Mouse (Mus musculus) midbrain, postnatal 0 days (tissue): ENCODE data around the gene Gm6502. TPM values are rescaled to one million over a fixed set of nuclear protein-coding genes. Genes with fewer than 3 reads are reported as not detected.
"Not testable (repeated sequence)": the region's sequence is repeated elsewhere in the genome, so short reads cannot be mapped to it uniquely, and the experiment has no call there.

Experiments
- ATAC-seq: fragments of 200-750 bp; cut with Nextera tagmentation; 2 replicates; pipeline ENCODE4 v1.8.0; 2017; ENCODE audit warnings: moderate number of reproducible peaks, mild to moderate bottlenecking, moderate TSS enrichment, moderate library complexity; ENCODE audit not compliant: low FRiP score
- DNase-seq: peaks from one replicate; pipeline ENCODE4 v3.0.0-alpha.2; 2015; ENCODE audit warnings: low spot score
- H3K27ac ChIP-seq: fragments of 300-500 bp; sonication (generic); 2 replicates; pipeline ENCODE4 v1.5.1; 2014; ENCODE audit warnings: low read depth, mild to moderate bottlenecking, low read length, mixed read lengths
- H3K27me3 ChIP-seq: fragments of 300-500 bp; sonication (generic); 2 replicates; pipeline ENCODE4 v1.6.1; 2014; ENCODE audit warnings: low read length, control low read depth, mixed read lengths; ENCODE audit not compliant: insufficient read depth
- H3K36me3 ChIP-seq: fragments of 300-500 bp; sonication (generic); 2 replicates; pipeline ENCODE4 v1.6.1; 2014; ENCODE audit warnings: low read length, control low read depth, mixed read lengths; ENCODE audit not compliant: insufficient read depth
- H3K4me1 ChIP-seq: fragments of 300-500 bp; sonication (generic); 2 replicates; pipeline ENCODE4 v1.6.1; 2014; ENCODE audit warnings: mild to moderate bottlenecking, control low read depth, antibody characterized with exemption, low read length, mixed read lengths; ENCODE audit not compliant: insufficient read depth
- H3K4me2 ChIP-seq: fragments of 300-500 bp; sonication (generic); 2 replicates; pipeline ENCODE4 v1.6.1; 2014; ENCODE audit warnings: low read depth, mild to moderate bottlenecking, low read length, mixed read lengths; ENCODE audit not compliant: poor library complexity, severe bottlenecking
- H3K4me3 ChIP-seq: fragments of 300-500 bp; sonication (generic); 2 replicates; pipeline ENCODE4 v1.5.1; 2014; ENCODE audit warnings: low read depth, mild to moderate bottlenecking, low read length, moderate library complexity
- H3K9ac ChIP-seq: fragments of 300-500 bp; sonication (generic); replicated peaks from 2 replicates; pipeline ENCODE4 v1.6.1; 2014; ENCODE audit warnings: mild to moderate bottlenecking, low read length, moderate library complexity, mixed read lengths; ENCODE audit not compliant: poor library complexity, severe bottlenecking
- H3K9me3 ChIP-seq: fragments of 300-500 bp; sonication (generic); 2 replicates; pipeline ENCODE4 v1.6.1; 2016; ENCODE audit warnings: low read length, control low read depth
- WGBS: fragments of 180-500 bp; shearing (Covaris S2); extraction: QIAGEN DNeasy Blood & Tissue Kit; methylation state at CpG from one replicate; pipeline ENCODE4 v1.1.7; 2014; 5-methylcytosine and 5-hydroxymethylcytosine counted together
- polyA plus RNA-seq: library from polyadenylated mRNA; unstranded; fragments of >200 nt; fragmentation: Nextera tagmentation; extraction: Ambion mirVana; gene quantifications from 2 replicates; pipeline ENCODE4 v1.2.1, GENCODE M21; 2015
- total RNA-seq: library from RNA; depleted of rRNA; stranded (reverse); fragments of >200 nt; gene quantifications from 2 replicates; pipeline ENCODE4 v1.2.3, GENCODE M21; 2014; rRNA removed

Gm6502 gene
- total RNA-seq = not detected in 2 replicates
- not detected in 2 replicates for polyA plus RNA-seq

DNA sequence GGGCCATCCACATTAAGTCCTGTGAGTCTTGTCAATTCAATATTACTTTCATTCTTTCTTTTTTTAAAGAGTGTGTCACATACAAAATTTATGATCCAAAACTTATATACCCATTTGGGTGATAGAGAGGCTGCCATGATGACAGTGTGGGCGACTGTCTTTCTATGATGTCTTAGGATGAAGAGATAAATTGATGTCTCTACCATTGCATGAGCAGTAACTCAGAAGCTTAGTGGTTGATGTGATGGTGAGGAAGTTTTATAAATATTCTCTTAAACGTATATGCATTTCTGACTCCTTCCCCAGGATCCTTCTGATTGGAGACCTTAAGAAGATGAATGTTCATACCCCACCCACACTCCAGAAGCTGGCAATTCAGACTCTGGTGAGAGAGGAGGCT lies at the start of gene Gm6502:
TSS of gene Gm6502 (plus strand) at position 301 of the 400 bp plus-strand sequence.
- not testable (repeated sequence) for H3K27me3 ChIP-seq, H3K4me1 ChIP-seq, H3K4me2 ChIP-seq, H3K36me3 ChIP-seq, H3K4me3 ChIP-seq, H3K9me3 ChIP-seq, ATAC-seq, H3K27ac ChIP-seq, H3K9ac ChIP-seq, DNase-seq
- no CpG with 5 or more reads among the region's 2 CpGs for WGBS

DNA sequence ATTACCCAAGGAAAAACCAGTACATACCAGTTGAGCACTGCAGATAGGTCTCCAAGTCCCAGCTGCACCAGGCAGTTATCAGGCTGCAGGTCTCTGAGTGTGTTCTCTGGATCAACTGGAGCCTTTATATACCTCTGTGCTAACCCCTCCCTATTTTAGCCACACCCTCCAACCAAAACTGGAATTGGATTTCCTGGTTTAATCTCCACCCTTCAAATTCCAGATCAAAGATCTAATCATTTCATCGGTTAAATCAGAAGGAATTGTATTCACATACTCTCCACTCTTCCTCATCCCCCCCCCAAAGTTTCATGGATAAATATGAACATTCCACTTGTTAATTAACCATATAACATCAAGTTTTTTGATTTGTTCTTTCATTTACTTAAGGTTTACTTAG lies 7.5 kb upstream of the Gm6502 start, which contains the start of gene A430089I19Rik:
TSS of gene A430089I19Rik (minus strand) at position 101 of the 400 bp plus-strand sequence.
- H3K4me1 ChIP-seq, DNase-seq, H3K9ac ChIP-seq, H3K27me3 ChIP-seq, ATAC-seq, H3K27ac ChIP-seq, H3K4me3 ChIP-seq, H3K4me2 ChIP-seq, H3K36me3 ChIP-seq, H3K9me3 ChIP-seq: not testable (repeated sequence)
- 77% methylated on average over 1 of the region's 1 CpGs for WGBS

GRCm38 (mm10) chr5:94339449-94339848 lies 25.2 kb downstream of the Gm6502 start, which contains the start of gene AA792892:
TSS of gene AA792892 (plus strand) at chr5:94339749.
- H3K27me3 ChIP-seq, H3K4me3 ChIP-seq, H3K27ac ChIP-seq, H3K9ac ChIP-seq, H3K36me3 ChIP-seq, H3K4me2 ChIP-seq, DNase-seq, H3K4me1 ChIP-seq, ATAC-seq, H3K9me3 ChIP-seq: not testable (repeated sequence)
- no CpG with 5 or more reads among the region's 2 CpGs for WGBS

Other genes starting within 250 kb of the Gm6502 start
- gene BC061212, start 243.9 kb upstream of the Gm6502 start, total RNA-seq = not detected in 2 replicates
- not detected in 2 replicates for gene BC061212, start 243.9 kb upstream of the Gm6502 start, polyA plus RNA-seq
- gene Gm6351, start 238.1 kb upstream of the Gm6502 start, total RNA-seq = not detected in 2 replicates
- gene Gm6351, start 238.1 kb upstream of the Gm6502 start, polyA plus RNA-seq = not detected in 2 replicates
- gene Gm3106, start 96.4 kb upstream of the Gm6502 start, total RNA-seq = not detected in 2 replicates
- gene Gm3106, start 96.4 kb upstream of the Gm6502 start, polyA plus RNA-seq = not detected in 2 replicates
- gene A430089I19Rik, start 7.6 kb upstream of the Gm6502 start, total RNA-seq = not detected in 2 replicates
- not detected in 2 replicates for gene A430089I19Rik, start 7.6 kb upstream of the Gm6502 start, polyA plus RNA-seq
- gene AA792892, start 25.3 kb downstream of the Gm6502 start, total RNA-seq = not detected in 2 replicates
- not detected in 2 replicates for gene AA792892, start 25.3 kb downstream of the Gm6502 start, polyA plus RNA-seq
- not detected in 2 replicates for gene Gm7682, start 131.3 kb downstream of the Gm6502 start, total RNA-seq
- not detected in 2 replicates for gene Gm7682, start 131.3 kb downstream of the Gm6502 start, polyA plus RNA-seq
- not detected in 2 replicates for gene Gm3139, start 211.9 kb downstream of the Gm6502 start, total RNA-seq
- not detected in 2 replicates for gene Gm3139, start 211.9 kb downstream of the Gm6502 start, polyA plus RNA-seq